Mouse (Mus musculus): ENCODE results near the gene Olfr1131.
"Not testable (repeated sequence)": the region's sequence is repeated elsewhere in the genome, so short reads cannot be mapped to it uniquely, and the experiment has no call there.

The Olfr1131 gene

DNA sequence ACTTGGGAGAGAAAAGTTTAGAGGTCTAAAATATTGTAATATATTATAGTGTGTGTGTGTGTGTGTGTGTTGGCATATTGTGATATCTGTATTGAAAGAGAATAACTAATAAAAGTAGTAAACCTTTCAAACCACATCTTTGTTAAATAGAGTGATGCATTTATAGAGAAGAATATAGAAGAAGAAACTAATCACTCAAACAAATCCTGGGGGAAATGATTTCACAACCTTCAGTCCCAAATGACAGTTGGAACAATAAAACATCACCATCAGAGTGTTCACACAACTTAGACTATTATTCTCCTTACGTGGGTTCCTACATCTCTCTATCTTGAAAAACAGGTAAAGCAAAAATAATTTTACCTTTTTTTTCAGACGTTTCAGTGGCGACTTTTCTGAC is at the start of gene Olfr1131:
Olfr1131 (plus strand) TSS at position 301 of the 400 bp plus-strand sequence.
- no peak for DNase-seq

DNA sequence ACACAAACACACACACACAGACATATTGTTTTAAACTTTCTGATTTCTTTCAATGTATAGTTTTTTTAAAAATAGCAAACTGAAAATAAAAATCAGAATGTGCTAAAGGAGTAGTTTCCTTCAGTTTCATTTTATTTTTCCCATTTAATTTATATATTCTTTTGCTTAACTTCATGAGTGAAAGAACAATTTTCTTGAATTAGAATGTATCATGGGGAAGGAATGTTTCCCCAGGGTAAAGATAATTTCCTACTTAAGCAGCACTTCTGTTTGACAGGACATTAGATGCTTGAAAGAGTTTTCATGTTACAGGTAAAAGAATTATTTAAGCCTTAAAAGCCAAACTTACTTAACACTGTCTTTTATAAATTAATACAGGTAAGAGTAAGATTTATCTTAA is 21.0 kb upstream of the Olfr1131 start, which contains the start of gene Olfr1130:
Olfr1130 (plus strand) TSS at position 301 of the 400 bp plus-strand sequence.
- not testable (repeated sequence) for DNase-seq

DNA sequence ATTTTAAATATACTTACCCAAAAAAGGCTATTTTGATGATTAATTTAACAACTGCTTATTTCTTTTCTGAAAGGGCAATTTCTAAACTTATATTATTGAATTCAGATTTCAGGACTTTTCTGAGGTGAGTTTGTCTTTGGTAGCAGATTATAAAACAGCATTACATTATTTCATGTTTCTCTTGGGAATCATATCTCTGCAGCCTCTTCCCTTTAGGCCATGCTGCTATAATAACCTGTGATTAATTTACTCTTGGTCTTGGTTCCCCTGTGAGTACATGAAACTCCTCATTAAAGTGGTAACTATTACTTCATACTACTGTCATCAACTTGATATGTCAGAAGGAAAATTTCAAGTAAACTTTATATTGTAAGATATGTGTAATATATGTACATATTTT is 10.5 kb downstream of the Olfr1131 start, which contains the start of gene Olfr1132:
Olfr1132 (minus strand) TSS at position 101 of the 400 bp plus-strand sequence.
- DNase-seq: no peak

DNA sequence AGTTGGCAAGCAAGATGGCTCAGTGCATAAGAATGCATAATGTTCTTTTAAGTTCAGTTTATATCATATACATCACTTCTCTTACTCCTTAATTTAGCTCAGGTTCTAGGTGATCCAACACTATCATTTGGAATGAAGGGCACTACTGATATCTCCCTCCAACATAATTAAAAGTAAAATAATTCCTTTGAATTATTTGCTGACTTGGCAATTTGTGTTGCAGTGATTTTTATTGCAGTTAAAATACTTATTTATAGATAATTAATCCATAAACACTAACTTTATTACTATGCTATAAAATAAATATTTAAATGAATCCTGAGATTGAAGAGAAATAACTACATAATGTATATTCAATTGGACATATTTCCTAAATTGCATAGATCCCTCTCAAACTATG is 15.5 kb downstream of the Olfr1131 start:
- DNase-seq: no peak

DNA sequence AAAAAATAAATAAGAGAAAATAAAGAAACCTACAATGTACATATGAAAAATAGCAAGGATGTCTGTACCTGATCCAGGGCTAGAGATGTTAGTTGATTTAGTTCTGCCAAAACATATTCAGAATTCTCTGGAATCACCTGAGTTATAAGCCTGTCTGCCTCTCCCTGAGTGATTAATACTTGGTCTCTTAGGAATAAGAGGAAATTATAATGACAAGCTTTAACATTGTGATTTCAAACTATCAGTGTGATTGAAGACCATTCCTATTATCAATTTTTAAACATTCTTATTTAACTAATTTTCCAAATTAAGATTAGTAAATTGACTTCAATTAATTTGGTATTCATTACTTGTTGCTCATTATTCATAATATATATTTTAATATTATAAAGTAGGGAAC is 20.4 kb downstream of the Olfr1131 start, which contains the start of gene Olfr1133:
Olfr1133 (minus strand) TSS at position 101 of the 400 bp plus-strand sequence.
- no peak for DNase-seq

DNA sequence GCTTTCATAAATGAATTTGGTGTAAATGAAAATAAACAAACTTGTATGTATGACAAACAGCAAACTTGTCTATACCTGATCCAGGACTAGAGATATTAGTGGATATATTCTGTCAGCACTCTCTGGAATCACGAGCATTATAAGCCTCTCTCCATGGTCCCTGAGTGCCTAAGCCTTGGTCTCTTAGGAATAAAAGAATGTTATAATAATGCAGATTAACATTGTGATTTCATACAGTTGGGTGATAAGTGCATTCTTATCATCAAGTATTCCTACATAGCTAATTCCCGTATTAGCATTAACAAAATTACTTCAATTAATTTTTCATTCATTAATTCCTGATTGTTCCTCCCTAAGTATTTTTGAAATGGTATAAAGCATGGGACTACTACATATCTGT is 31.5 kb downstream of the Olfr1131 start, which contains the start of gene Olfr1134:
Olfr1134 (minus strand) TSS at position 101 of the 400 bp plus-strand sequence.
- DNase-seq: no peak

DNA sequence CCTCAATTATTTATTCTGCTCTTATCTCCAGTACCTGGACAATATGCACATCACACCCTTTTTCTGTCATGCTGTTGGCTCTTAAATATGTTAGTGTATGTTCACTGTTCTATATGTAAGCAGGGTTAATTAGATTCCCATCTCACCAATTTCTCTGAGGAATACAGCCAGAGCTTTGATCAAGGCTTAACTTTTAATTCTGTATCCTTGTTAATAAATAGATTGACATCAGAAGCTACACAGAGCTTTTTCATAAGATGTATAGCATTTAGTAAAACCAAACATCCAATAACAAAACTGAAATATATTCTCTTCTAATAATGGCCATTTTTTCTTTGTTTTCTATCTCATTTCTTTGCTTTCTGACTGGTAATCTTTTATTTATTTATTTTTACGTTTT is 46.7 kb downstream of the Olfr1131 start, which contains the start of gene Olfr1135:
Olfr1135 (minus strand) TSS at position 101 of the 400 bp plus-strand sequence.
- DNase-seq: no peak
